Mouse (Mus musculus): ENCODE data around the gene Abl1.

DNA sequence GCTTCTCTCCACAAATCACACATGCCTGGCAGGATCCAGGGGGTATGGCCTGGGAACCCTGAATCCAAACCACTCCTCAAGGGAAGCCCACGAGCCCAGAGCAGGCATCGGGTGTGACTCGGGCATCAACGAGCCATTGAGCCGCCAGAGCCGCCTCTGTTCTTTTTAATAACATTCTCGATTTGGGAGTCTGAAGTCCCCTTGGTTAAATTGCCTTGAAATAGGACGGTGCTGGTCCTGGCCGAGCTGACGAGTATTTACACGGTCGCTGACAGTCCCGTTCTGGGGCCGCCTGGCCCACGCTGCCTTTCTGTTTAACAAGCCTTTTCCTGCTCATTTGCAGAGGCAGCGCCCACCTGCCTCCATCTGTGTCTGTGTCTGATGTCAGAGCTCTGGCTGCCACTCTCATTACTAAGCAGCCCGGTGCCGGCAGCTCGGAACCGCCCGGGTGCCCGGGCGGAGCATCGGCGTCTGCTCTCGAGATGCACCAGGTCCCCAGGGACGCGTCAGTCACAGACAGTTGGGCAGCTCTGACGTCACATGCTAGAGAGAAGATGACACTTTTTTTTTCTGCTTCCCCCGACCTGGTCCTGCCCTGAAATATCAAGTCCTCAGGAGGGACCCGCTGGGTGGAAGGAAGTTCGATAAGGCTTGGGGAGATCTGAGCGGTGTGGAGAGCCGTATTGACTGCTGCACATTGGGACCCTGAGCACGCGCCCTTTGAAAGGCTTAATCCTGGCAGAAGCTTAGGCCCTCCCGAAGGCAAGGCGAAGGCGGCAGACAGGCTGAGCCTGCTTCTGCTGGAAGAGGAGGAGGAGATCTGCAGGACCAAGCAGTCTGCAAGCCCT is 134.6 kb downstream of the Abl1 start:
- TF ChIP-seq POLR2A (IDR thresholded peaks at IDR 0.05; ENCODE audit: insufficient read depth, low read depth, low read length), result no peak
- TF ChIP-seq CTCF (IDR thresholded peaks at IDR 0.05), result no peak
- no peak for TF ChIP-seq EP300 (IDR thresholded peaks at IDR 0.05; ENCODE audit: insufficient read depth, low read depth, low read length)
